Mouse (Mus musculus): ENCODE measurements around the gene Batf.

GRCm38 (mm10) chr12:85754611-85755265 lies 68.3 kb downstream of the Batf start:
- TF ChIP-seq CTCF (IDR thresholded peaks at IDR 0.05; ENCODE audit: borderline replicate concordance, insufficient read depth, low read length): no peak
- TF ChIP-seq POLR2A (IDR thresholded peaks at IDR 0.05; ENCODE audit: low read depth, low read length): no peak
